Mouse (Mus musculus) heart, postnatal 4 days (tissue): Measurements from ENCODE around the gene St6galnac6. TPM values are rescaled to one million over a fixed set of nuclear protein-coding genes. Genes with fewer than 3 reads are reported as not detected.

Source experiments
- DNase-seq: peaks from one replicate; pipeline ENCODE4 v3.0.0; 2021
- total RNA-seq, 2 experiments: library from RNA; stranded (reverse); gene quantifications; 2 replicates each; pipeline ENCODE4 v1.2.3; 2021

St6galnac6 gene
- total RNA-seq, 2 experiments from 2014 or later = 77.5 to 82.7 TPM

GRCm38 (mm10) chr2:32585149-32585714 is 14.3 kb upstream of the St6galnac6 start:
- DNase-seq = no peak

DNA sequence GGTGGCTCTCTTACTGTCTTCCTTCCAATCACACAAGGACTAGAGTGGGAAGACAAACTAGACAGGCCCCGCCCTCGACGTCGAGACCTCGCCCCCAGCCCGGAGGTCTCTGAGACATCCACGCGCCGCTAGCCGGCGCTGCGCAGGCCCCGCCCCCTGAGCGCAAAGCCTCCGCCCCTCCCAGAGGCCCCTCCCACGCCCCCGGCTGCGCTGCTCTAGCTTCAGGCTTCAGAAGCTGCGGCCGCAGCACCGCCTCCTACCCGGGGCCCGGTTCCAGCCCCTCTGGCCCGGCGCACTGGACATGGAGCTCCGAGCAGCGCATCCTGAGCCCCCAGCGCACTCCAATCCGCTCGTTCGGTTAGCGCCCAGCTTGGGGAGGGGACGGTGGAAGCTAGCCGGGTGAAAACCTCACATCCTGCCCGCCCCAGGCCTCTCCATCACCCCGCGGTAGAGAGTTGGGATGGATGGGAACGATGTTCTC is 12.6 kb upstream of the St6galnac6 start, which contains the start of gene St6galnac4:
Gene St6galnac4, plus strand, starts transcription at position 225 of the 481 bp plus-strand sequence.
- peak; percentile 94 for DNase-seq

GRCm38 (mm10) chr2:32587731-32588321 is 11.7 kb upstream of the St6galnac6 start:
- peak; percentile 64 for DNase-seq

DNA sequence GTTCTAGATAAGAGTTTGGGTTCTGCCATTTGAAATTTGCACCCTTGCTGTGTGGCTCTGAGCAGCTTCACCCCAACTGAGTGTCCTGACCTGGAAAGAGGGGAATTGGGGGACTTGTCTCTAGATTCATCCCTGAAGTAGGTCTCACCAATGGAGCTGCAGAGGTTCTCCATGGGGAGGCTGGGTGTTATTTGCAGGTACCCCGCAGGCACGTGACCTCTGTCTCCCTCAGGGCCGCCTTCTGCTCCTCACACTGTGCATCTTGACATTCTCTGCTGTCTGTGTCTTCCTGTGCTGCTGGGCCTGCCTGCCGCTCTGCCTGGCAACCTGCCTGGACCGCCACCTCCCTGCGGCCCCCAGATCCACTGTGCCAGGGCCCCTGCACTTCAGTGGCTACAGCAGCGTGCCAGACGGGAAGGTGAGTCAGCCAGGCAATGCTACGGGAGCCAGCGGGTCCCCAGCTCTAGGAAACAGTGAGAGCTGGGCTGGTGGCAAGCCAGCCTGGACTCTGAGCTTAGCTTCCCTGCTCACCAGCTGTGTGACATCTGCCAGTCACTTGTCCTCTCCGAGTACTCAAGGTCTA is 10.2 kb upstream of the St6galnac6 start:
- peak; percentile 76 for DNase-seq

GRCm38 (mm10) chr2:32590224-32590623 is 9.3 kb upstream of the St6galnac6 start:
- DNase-seq = no peak

GRCm38 (mm10) chr2:32591249-32591648 is 8.3 kb upstream of the St6galnac6 start:
- no peak for DNase-seq

DNA sequence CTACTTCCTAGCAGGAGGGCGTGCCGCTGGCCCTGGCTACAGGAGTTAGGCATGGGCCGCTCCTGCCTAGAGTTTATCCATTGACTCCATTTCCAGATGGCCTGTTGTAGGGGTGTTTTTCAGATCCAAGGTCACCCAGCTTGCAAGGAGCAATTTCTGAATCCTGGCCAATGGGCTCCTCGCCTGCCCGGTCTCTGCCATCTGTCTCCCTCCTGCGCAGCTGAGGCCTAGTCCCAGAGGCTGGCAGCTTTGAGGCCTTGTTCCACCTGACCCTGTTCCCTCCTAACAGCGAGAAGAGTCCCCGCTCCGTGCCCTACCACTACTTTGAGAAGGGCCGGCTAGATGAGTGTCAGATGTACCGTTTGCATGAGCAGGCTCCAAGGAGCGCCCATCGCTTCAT is 2.8 kb upstream of the St6galnac6 start:
- DNase-seq = no peak

GRCm38 (mm10) chr2:32597248-32597647 is 2.3 kb upstream of the St6galnac6 start:
- DNase-seq = no peak

DNA sequence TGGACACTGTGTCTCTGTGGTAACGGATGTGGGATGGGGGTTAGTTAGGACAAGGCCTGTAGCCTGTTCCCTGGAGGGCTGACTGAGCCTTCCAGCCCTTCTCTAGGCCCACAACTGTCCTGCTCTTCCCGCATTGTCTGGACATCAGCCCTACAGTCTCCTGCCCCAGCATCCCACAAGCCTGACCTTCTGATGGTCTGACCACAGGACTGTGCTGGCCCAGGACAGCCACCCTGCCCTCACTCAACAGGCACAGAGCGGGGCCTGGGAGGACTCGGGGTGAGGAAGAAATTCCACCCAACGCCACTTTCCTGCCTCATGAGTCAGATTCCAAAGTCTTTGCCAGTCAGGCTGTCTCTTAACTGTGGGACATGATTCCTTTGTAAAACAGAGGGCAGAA is 1.8 kb upstream of the St6galnac6 start:
- no peak for DNase-seq

- peak; percentile 72 for DNase-seq
Measured at GRCm38 (mm10) chr2:32598506-32598905, 1.0 kb upstream of the St6galnac6 start.

DNA sequence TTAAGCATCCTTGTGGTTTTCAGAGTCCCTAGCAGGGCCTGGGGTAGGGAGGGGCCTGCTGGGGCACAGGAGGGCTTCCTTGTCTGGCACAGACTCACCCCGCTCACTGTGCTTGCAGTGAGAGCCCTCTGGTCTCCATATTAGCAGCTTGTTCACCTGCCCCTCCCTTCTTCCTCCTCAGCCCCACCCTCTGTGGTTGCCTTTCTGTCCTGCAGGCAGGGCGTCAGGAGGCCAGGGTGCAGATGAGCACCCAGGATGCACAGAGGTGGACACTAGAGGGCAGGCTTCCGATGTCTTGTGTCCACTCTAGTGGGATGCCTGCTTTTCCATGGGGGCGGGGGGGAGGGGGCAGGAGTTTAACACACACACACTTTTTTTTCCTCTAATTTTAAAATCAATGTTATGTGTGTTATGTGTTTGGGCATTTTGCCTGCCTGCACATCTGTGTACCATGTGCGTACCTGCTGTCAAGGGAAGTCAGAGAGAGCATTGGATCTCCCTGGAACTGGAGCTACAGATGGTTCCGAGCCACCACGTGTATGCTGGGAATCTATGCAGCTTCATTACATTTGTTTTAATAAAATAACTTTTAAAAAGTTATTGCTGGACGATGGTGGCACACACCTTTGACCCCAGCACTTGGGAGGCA is 2.0 kb downstream of the St6galnac6 start:
- DNase-seq = peak; percentile 57

DNA sequence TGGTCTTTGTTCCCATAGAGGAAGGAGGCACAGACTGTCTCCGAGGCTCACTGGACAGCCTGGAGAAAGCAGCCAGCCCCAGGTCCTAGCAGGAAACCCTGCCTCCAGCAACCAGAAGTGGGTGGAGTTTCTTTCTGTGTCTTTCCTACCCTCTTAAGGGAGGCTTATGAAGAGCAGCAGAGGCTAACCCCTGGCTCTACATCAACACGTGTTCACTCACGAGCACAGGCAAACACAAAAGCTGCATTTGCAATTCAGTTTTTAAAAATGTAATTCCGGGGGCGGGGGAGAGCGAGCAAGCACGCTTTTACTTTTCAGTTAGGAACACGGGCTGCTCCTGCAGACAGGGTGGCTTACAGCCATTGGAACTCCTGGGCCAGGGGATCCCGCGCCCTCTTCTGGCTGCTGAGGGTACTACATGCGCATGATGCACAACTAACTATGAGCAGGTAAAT is 3.1 kb downstream of the St6galnac6 start:
- peak; percentile 93 for DNase-seq

- no peak for DNase-seq
Measured at GRCm38 (mm10) chr2:32604631-32605030, 5.1 kb downstream of the St6galnac6 start.

DNA sequence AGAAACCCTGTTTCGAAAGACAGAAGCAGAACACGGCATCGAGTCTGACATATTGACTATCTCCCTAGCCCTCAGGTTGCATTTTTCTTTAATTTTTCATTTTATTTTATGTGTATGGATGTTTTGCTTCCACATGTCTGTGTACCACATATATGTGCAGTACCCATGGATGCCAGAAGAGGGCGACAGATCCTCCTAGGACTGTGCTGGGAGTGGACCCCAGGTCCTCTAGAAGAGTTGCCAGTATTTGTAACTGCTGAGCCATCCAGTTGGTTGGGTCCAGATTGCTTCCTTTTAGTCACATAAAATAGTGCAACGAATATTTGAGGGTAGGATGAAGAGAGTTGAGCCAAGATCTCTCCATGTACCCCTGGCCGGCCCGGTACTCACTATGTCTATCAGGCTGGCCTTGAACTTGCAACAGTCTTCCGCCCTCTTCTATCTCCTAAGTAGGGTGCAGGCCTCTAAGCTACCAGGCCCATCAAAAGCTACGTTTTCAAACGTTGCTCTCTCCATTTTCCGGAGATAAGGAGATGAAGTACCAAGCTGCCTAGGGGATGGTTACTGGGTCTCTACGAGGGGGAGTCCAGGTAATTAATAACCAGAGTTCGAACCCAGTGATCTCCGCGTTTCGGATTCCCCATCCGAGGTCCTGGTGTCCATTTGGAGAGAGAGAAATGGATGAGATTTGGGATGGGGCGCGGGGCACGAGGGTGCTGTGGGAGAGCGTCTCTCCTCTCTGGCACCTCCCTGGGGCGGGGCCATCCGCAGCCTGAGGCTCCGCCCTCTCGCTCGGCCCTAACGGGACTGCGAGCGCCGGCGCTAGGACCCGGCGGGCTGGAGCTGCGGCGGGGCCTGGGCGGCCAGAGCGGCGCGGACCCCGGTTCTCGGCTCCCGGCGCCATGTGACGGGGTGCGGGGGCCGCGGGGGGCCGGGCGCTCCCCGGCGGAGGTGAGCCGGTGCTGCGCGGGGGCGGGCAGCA is 6.9 kb downstream of the St6galnac6 start:
- DNase-seq = peak; percentile 91

- peak; percentile 64 for DNase-seq
Measured at GRCm38 (mm10) chr2:32607262-32607947, 7.9 kb downstream of the St6galnac6 start.

DNA sequence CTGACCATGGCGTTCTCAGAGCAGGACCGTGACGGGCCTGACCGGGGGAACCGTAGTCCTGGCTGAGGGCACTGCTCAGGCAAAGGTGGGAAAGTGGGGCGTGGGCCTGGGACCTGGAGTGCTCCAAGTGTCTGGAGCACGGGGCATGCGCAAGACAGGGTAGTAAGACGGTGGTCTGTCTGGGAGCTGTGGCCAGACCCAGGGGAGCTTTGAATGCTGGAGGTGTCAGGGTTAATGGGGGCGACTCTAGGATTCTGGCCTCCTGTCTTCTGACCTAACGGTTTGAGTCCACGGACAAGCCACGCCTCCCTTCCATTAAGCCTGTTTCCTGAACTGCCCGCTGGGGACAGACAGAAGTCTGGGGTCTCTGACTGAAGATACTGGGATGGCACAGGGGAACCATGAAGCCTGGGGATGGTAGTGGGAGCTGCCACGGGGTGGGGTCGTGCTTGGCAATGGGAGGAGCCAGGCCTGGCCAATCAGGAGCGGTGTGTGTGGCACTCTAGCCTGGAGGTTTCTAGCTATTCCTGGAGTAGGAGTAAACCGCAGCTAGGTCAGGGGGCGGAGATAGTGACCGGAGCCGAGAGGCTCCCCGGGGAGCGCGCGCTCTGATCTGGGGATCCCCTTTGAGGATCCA is 8.8 kb downstream of the St6galnac6 start:
- DNase-seq = peak; percentile 80

DNA sequence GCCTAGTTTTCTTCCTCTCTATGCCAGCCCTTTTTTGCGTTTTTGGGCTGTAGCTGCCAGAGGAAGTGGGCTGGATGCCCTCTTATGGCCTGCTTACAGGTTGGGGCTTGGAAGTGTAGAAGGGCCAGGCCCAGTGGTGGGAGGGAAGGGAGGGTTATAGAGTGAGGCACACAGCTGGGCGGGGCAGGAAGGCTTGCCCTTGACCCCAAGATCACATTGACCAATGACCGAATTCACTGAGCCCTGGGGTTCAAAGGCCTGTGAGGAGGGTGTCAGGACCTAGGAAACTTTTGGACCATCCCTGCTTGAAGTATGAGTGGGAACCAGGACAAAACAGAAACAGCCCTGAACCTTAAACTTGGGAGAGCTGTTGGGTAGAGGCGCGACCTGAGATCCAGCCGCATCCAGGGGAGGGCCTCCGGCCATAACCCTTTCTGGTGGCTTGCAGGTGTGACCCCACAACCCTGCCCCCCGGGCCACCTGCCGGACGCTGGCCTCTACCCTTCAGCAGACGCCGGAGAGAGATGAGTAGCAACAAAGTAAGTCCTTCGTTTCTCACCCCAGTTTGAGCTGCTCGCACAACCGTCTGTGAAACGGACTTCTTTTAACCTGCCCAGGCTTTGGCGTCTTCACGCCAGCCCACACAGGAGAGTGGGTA is 9.4 kb downstream of the St6galnac6 start:
- DNase-seq = no peak

- peak; percentile 64 for DNase-seq
Measured at GRCm38 (mm10) chr2:32610610-32611229, 11.2 kb downstream of the St6galnac6 start.

GRCm38 (mm10) chr2:32612274-32612673 is 12.8 kb downstream of the St6galnac6 start:
- DNase-seq = no peak

GRCm38 (mm10) chr2:32617109-32617508 is 17.6 kb downstream of the St6galnac6 start:
- DNase-seq = no peak
